Mouse (Mus musculus) thymus, postnatal 4 days (tissue): ENCODE measurements around the gene Ajm1.

Experiments used
- DNase-seq: peaks from one replicate; pipeline ENCODE4 v3.0.0; 2021

Gene Ajm1

GRCm38 (mm10) chr2:25581294-25581864 lies at the start of gene Ajm1:
Gene Ajm1, minus strand, starts transcription at chr2:25581757.
- DNase-seq: peak; percentile 70

- DNase-seq: no peak
These were observed 47.2 kb upstream of the Ajm1 start for GRCm38 (mm10) chr2:25628738-25629137.

- DNase-seq: no peak
These were observed 46.3 kb upstream of the Ajm1 start, which contains the start of gene Fcna for GRCm38 (mm10) chr2:25627811-25628210. Gene Fcna, minus strand, starts transcription at chr2:25628030.

GRCm38 (mm10) chr2:25625986-25626385 lies 44.4 kb upstream of the Ajm1 start:
- DNase-seq: no peak

- DNase-seq: peak; percentile 86
These were observed 40.0 kb upstream of the Ajm1 start, which contains the start of gene Tmem141 for GRCm38 (mm10) chr2:25621229-25622200. Gene Tmem141, minus strand, starts transcription at chr2:25622005.

- DNase-seq: no peak
These were observed 39.3 kb upstream of the Ajm1 start for GRCm38 (mm10) chr2:25620852-25621228.

GRCm38 (mm10) chr2:25620386-25620785 lies 38.8 kb upstream of the Ajm1 start:
- DNase-seq: peak; percentile 31

- DNase-seq: no peak
These were observed 36.0 kb upstream of the Ajm1 start, which contains the start of gene Ccdc183 for GRCm38 (mm10) chr2:25617578-25617977. Gene Ccdc183, minus strand, starts transcription at chr2:25617678.

GRCm38 (mm10) chr2:25616398-25616797 lies 34.8 kb upstream of the Ajm1 start:
- DNase-seq: no peak

GRCm38 (mm10) chr2:25608671-25609070 lies 27.1 kb upstream of the Ajm1 start:
- DNase-seq: no peak

- DNase-seq: peak; percentile 91
These were observed 26.4 kb upstream of the Ajm1 start, which contains the start of gene Rabl6 for GRCm38 (mm10) chr2:25607761-25608622. Gene Rabl6, minus strand, starts transcription at chr2:25608521.

GRCm38 (mm10) chr2:25602526-25602925 lies 21.0 kb upstream of the Ajm1 start:
- DNase-seq: no peak

GRCm38 (mm10) chr2:25600037-25600436 lies 18.5 kb upstream of the Ajm1 start:
- DNase-seq: no peak

- no peak for DNase-seq
These were observed 17.2 kb upstream of the Ajm1 start for GRCm38 (mm10) chr2:25598749-25599148.

- no peak for DNase-seq
These were observed 15.4 kb upstream of the Ajm1 start for GRCm38 (mm10) chr2:25596765-25597510.

- DNase-seq: peak; percentile 65
These were observed 10.3 kb upstream of the Ajm1 start for GRCm38 (mm10) chr2:25591863-25592262.

- DNase-seq: no peak
These were observed 6.8 kb upstream of the Ajm1 start for GRCm38 (mm10) chr2:25588227-25588907.

- peak; percentile 6 for DNase-seq
These were observed 5.7 kb upstream of the Ajm1 start for GRCm38 (mm10) chr2:25587290-25587689.

GRCm38 (mm10) chr2:25585601-25586000 lies 4.0 kb upstream of the Ajm1 start:
- peak; percentile 5 for DNase-seq

- DNase-seq: no peak
These were observed 3.3 kb upstream of the Ajm1 start for GRCm38 (mm10) chr2:25584856-25585255.

GRCm38 (mm10) chr2:25584152-25584551 lies 2.6 kb upstream of the Ajm1 start:
- DNase-seq: peak; percentile 6
